ENCODE assay signal across 15 mouse cellular contexts in the genomic region with DNA sequence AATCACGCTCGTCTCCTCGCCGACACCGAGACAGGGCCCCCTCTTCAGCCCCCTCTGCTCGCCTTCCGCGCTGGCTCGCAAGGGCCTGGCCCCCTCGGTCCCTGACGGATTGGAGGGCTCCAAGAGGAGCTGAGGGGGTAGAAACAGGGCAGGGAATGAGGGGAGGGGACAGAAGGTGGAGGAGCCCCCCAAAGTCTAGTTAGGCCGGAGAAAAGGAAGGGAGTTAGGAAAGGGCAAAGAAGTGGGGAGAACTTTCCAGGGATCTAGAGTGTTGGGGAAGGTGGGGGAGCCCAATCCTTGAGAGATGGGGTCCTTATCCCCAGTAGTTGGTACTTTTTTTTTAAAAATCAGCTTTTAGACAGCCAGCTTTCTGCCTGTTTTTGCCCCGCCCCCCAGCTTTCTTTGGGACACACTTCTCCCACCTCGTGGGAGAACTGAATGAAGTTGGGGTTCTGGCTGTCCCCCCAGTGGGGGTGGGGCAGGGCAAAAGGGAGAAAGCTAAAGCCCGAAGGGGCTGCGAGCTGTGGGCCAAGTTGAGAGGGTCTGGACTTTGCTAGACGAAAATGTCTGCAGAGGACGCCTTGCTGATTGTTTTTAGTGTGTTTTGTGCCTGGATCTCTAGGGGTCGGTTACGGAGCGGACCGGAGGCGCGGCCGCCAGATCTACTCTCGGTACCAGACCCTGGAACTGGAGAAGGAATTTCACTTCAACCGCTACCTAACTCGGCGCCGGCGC. TPM values are rescaled to one million over a fixed set of nuclear protein-coding genes. Genes with fewer than 3 reads are reported as not detected.
DNase-seq lines count a peak whose midpoint lies in the region; ATAC-seq and TF ChIP-seq lines count a peak whose summit lies in the region.
"Had no signal": no experiment of that assay in that cellular context is flagged by ENCODE, and none has a peak within 500 bp of the region (broad histone marks: within the 10 kb centered on the region; RNA-seq: fewer than 3 reads in every experiment).

No protein-coding gene starts in this region.

- DNase-seq in embryo, embryonic 10 days (ENCODE audit: low spot score) = peak; percentile 44
- no peak for DNase-seq in embryo, embryonic 9.5 days (ENCODE audit: extremely low spot score)
- DNase-seq in liver = no peak
- no peak for DNase-seq in midbrain, postnatal 0 days (ENCODE audit: low spot score)
- no peak for DNase-seq in midbrain, embryonic 10.5 days (ENCODE audit: low spot score)
- DNase-seq: cerebellum, postnatal 10 days; liver, embryonic 13.5 days; thymus, postnatal 4 days had no signal

- WGBS in liver, embryonic 12.5 days (ENCODE audit: insufficient replicate concordance) = 2% methylated on average over 31 of the region's 31 CpGs
- 2% methylated on average over 31 of the region's 31 CpGs for WGBS in intestine, postnatal 0 days
- WGBS in stomach, embryonic 16.5 days = 12% methylated on average over 31 of the region's 31 CpGs
- 2% methylated on average over 31 of the region's 31 CpGs for WGBS in midbrain, postnatal 0 days
- WGBS in midbrain, embryonic 10.5 days = under 1% methylated on average over 31 of the region's 31 CpGs

- no peak overlapping the region for H3K9ac ChIP-seq in liver, embryonic 12.5 days
- H3K9ac ChIP-seq in intestine, postnatal 0 days (ENCODE audit: low read depth, low read length) = peak overlapping the region; percentile 48
- peak overlapping the region; percentile 69 for H3K9ac ChIP-seq in stomach, embryonic 16.5 days (ENCODE audit: low read length)
- H3K9ac ChIP-seq in midbrain, postnatal 0 days (replicated peaks; ENCODE audit: low read length, poor library complexity, severe bottlenecking) = no peak overlapping the region
- H3K9ac ChIP-seq: liver, embryonic 13.5 days had no signal

- 0 out of 2 replicates have a peak overlapping the region, but pooled peaks have one; percentile 3 for H3K4me3 ChIP-seq in liver, embryonic 12.5 days
- peak overlapping the region; percentile 27 for H3K4me3 ChIP-seq in intestine, postnatal 0 days (ENCODE audit: low read depth, low read length)
- peak overlapping the region; percentile 42 for H3K4me3 ChIP-seq in stomach, embryonic 16.5 days (replicated peaks; ENCODE audit: low read length)
- H3K4me3 ChIP-seq in midbrain, postnatal 0 days (ENCODE audit: low read depth, low read length) = no peak overlapping the region
- no peak overlapping the region for H3K4me3 ChIP-seq in midbrain, embryonic 10.5 days
- H3K4me3 ChIP-seq: liver, embryonic 13.5 days had no signal

- H3K27ac ChIP-seq in liver, embryonic 12.5 days = no peak overlapping the region
- H3K27ac ChIP-seq in intestine, postnatal 0 days (ENCODE audit: low read depth, low read length) = peak overlapping the region; percentile 47; the same call in 1 of the 2 replicates
- peak overlapping the region; percentile 82 for H3K27ac ChIP-seq in stomach, embryonic 16.5 days (ENCODE audit: low read length)
- no peak overlapping the region for H3K27ac ChIP-seq in midbrain, postnatal 0 days (ENCODE audit: low read depth, low read length)
- H3K27ac ChIP-seq in midbrain, embryonic 10.5 days (replicated peaks) = no peak overlapping the region
- H3K27ac ChIP-seq: liver, embryonic 13.5 days had no signal

- H3K4me2 ChIP-seq in liver, embryonic 12.5 days = no peak overlapping the region
- peak overlapping the region; percentile 49 for H3K4me2 ChIP-seq in intestine, postnatal 0 days (replicated peaks; ENCODE audit: low read depth)
- H3K4me2 ChIP-seq in stomach, embryonic 16.5 days (ENCODE audit: low read depth, low read length) = peak overlapping the region; percentile 53
- H3K4me2 ChIP-seq in midbrain, postnatal 0 days (ENCODE audit: low read depth, low read length, poor library complexity, severe bottlenecking) = no peak overlapping the region
- H3K4me2 ChIP-seq: liver, embryonic 13.5 days had no signal

- 0 out of 2 replicates have a peak, but pooled peaks cover 4% of the 10 kb centered on the region for H3K4me1 ChIP-seq in liver, embryonic 12.5 days
- H3K4me1 ChIP-seq in intestine, postnatal 0 days (replicated peaks; ENCODE audit: control insufficient read depth, insufficient read depth, low read length) = 0 out of 2 replicates have a peak, but pooled peaks cover 2% of the 10 kb centered on the region
- H3K4me1 ChIP-seq in stomach, embryonic 16.5 days (ENCODE audit: control insufficient read depth, insufficient read depth, low read length) = peaks cover 9% of the 10 kb centered on the region; the same call in 1 of the 2 replicates
- no peaks in the 10 kb centered on the region for H3K4me1 ChIP-seq in midbrain, postnatal 0 days (ENCODE audit: insufficient read depth, low read length)
- peaks cover 13% of the 10 kb centered on the region for H3K4me1 ChIP-seq in midbrain, embryonic 10.5 days
- H3K4me1 ChIP-seq: liver, embryonic 13.5 days had no signal

- no peak for TF ChIP-seq CTCF in intestine, postnatal 0 days (IDR thresholded peaks at IDR 0.05; ENCODE audit: low read depth)
- TF ChIP-seq CTCF in midbrain, postnatal 0 days (IDR thresholded peaks at IDR 0.05) = no peak

- H3K27me3 ChIP-seq in liver, embryonic 12.5 days (replicated peaks) = peaks cover 99% of the 10 kb centered on the region
- peaks cover 97% of the 10 kb centered on the region for H3K27me3 ChIP-seq in intestine, postnatal 0 days (replicated peaks; ENCODE audit: control insufficient read depth, insufficient read depth, low read length)
- H3K27me3 ChIP-seq in stomach, embryonic 16.5 days (ENCODE audit: control insufficient read depth, insufficient read depth, low read length) = peaks cover 80% of the 10 kb centered on the region
- H3K27me3 ChIP-seq in midbrain, postnatal 0 days (ENCODE audit: insufficient read depth, low read length) = peaks cover 96% of the 10 kb centered on the region
- peaks cover 100% of the 10 kb centered on the region for H3K27me3 ChIP-seq in midbrain, embryonic 10.5 days (ENCODE audit: low read depth, poor library complexity, severe bottlenecking)

- no peaks in the 10 kb centered on the region for H3K36me3 ChIP-seq in liver, embryonic 12.5 days
- H3K36me3 ChIP-seq in intestine, postnatal 0 days (ENCODE audit: control insufficient read depth, insufficient read depth) = no peaks in the 10 kb centered on the region
- no peaks in the 10 kb centered on the region for H3K36me3 ChIP-seq in stomach, embryonic 16.5 days (ENCODE audit: control insufficient read depth, insufficient read depth, low read length)
- H3K36me3 ChIP-seq in midbrain, postnatal 0 days (ENCODE audit: insufficient read depth, low read length) = no peaks in the 10 kb centered on the region
- H3K36me3 ChIP-seq in midbrain, embryonic 10.5 days = no peaks in the 10 kb centered on the region
- H3K36me3 ChIP-seq: liver, embryonic 13.5 days had no signal

- H3K9me3 ChIP-seq in liver, embryonic 12.5 days (replicated peaks) = no peaks in the 10 kb centered on the region
- no peaks in the 10 kb centered on the region for H3K9me3 ChIP-seq in intestine, postnatal 0 days (ENCODE audit: control insufficient read depth)
- no peaks in the 10 kb centered on the region for H3K9me3 ChIP-seq in stomach, embryonic 16.5 days (replicated peaks; ENCODE audit: control insufficient read depth, low read length)
- no peaks in the 10 kb centered on the region for H3K9me3 ChIP-seq in midbrain, postnatal 0 days (ENCODE audit: low read length)
- no peaks in the 10 kb centered on the region for H3K9me3 ChIP-seq in midbrain, embryonic 10.5 days (replicated peaks)
- H3K9me3 ChIP-seq: liver, embryonic 13.5 days had no signal

- ATAC-seq in liver, embryonic 12.5 days = no peak
- ATAC-seq in intestine, postnatal 0 days = no peak
- no peak for ATAC-seq in stomach, embryonic 16.5 days (ENCODE audit: insufficient read depth, low FRiP score)
- no peak for ATAC-seq in midbrain, postnatal 0 days (ENCODE audit: low FRiP score)

RNA-seq across cellular contexts. Expression of a gene that starts 8.5 kb away (rescaled TPM):
- polyA plus RNA-seq in liver, embryonic 12.5 days (2016; fragmentation: Nextera tagmentation; extraction: Ambion mirVana) = 1.3 and 1.9 TPM in 2 replicates
- 4.8 and 5.2 TPM in 2 replicates for polyA plus RNA-seq in intestine, postnatal 0 days (2015; fragmentation: Nextera tagmentation; extraction: Ambion mirVana)
- 19.0 and 20.0 TPM in 2 replicates for polyA plus RNA-seq in stomach, embryonic 16.5 days (2015; fragmentation: Nextera tagmentation; extraction: Ambion mirVana)
- total RNA-seq in midbrain, postnatal 0 days (2014; rRNA removed) = 2.2 TPM in 1 of 2 replicates, not detected in the other
- polyA plus RNA-seq in midbrain, postnatal 0 days (2015; fragmentation: Nextera tagmentation; extraction: Ambion mirVana) = not detected in 2 replicates
- not detected in 2 replicates for polyA plus RNA-seq in midbrain, embryonic 10.5 days (2016; fragmentation: Nextera tagmentation; extraction: Ambion mirVana)
- total RNA-seq: layer of hippocampus, adult 8-10 months; megakaryocyte progenitor cell, adult 5-6 weeks; neutrophil, adult 5-6 weeks had no signal

RNA-seq across cellular contexts. Expression of a gene that starts 12.2 kb away (rescaled TPM):
- polyA plus RNA-seq in liver, embryonic 12.5 days (2016; fragmentation: Nextera tagmentation; extraction: Ambion mirVana) = 0.17 and 0.19 TPM in 2 replicates
- polyA plus RNA-seq in intestine, postnatal 0 days (2015; fragmentation: Nextera tagmentation; extraction: Ambion mirVana) = 3.0 and 3.5 TPM in 2 replicates
- polyA plus RNA-seq in stomach, embryonic 16.5 days (2015; fragmentation: Nextera tagmentation; extraction: Ambion mirVana) = 3.3 and 3.8 TPM in 2 replicates
- not detected in 2 replicates for total RNA-seq in midbrain, postnatal 0 days (2014; rRNA removed)
- not detected in 2 replicates for polyA plus RNA-seq in midbrain, postnatal 0 days (2015; fragmentation: Nextera tagmentation; extraction: Ambion mirVana)
- not detected in 2 replicates for polyA plus RNA-seq in midbrain, embryonic 10.5 days (2016; fragmentation: Nextera tagmentation; extraction: Ambion mirVana)
- total RNA-seq: layer of hippocampus, adult 8-10 months; megakaryocyte progenitor cell, adult 5-6 weeks; neutrophil, adult 5-6 weeks had no signal

RNA-seq across cellular contexts. Expression of a gene that starts 19.9 kb away (rescaled TPM):
- polyA plus RNA-seq in liver, embryonic 12.5 days (2016; fragmentation: Nextera tagmentation; extraction: Ambion mirVana) = 0.08 and 0.22 TPM in 2 replicates
- polyA plus RNA-seq in intestine, postnatal 0 days (2015; fragmentation: Nextera tagmentation; extraction: Ambion mirVana) = 3.5 and 4.6 TPM in 2 replicates
- polyA plus RNA-seq in stomach, embryonic 16.5 days (2015; fragmentation: Nextera tagmentation; extraction: Ambion mirVana) = 2.0 and 2.5 TPM in 2 replicates
- total RNA-seq in midbrain, postnatal 0 days (2014; rRNA removed) = not detected in 2 replicates
- polyA plus RNA-seq in midbrain, postnatal 0 days (2015; fragmentation: Nextera tagmentation; extraction: Ambion mirVana) = not detected in 2 replicates
- polyA plus RNA-seq in midbrain, embryonic 10.5 days (2016; fragmentation: Nextera tagmentation; extraction: Ambion mirVana) = not detected in 2 replicates
- total RNA-seq: layer of hippocampus, adult 8-10 months; megakaryocyte progenitor cell, adult 5-6 weeks; neutrophil, adult 5-6 weeks had no signal
- polyA plus RNA-seq: heart, embryonic 16.5 days had no signal

RNA-seq across cellular contexts. Expression of a gene that starts 34.0 kb away (rescaled TPM):
- polyA plus RNA-seq in liver, embryonic 12.5 days (2016; fragmentation: Nextera tagmentation; extraction: Ambion mirVana) = 0.07 TPM in 1 of 2 replicates, not detected in the other
- 0.43 and 0.58 TPM in 2 replicates for polyA plus RNA-seq in intestine, postnatal 0 days (2015; fragmentation: Nextera tagmentation; extraction: Ambion mirVana)
- polyA plus RNA-seq in stomach, embryonic 16.5 days (2015; fragmentation: Nextera tagmentation; extraction: Ambion mirVana) = not detected in 2 replicates
- total RNA-seq in midbrain, postnatal 0 days (2014; rRNA removed) = not detected in 2 replicates
- polyA plus RNA-seq in midbrain, postnatal 0 days (2015; fragmentation: Nextera tagmentation; extraction: Ambion mirVana) = not detected in 2 replicates
- not detected in 2 replicates for polyA plus RNA-seq in midbrain, embryonic 10.5 days (2016; fragmentation: Nextera tagmentation; extraction: Ambion mirVana)
- total RNA-seq: layer of hippocampus, adult 8-10 months; megakaryocyte progenitor cell, adult 5-6 weeks; neutrophil, adult 5-6 weeks had no signal
- polyA plus RNA-seq: heart, embryonic 16.5 days; liver, embryonic 13.5 days had no signal

RNA-seq across cellular contexts. Expression of a gene that starts 43.0 kb away (rescaled TPM):
- 0.92 and 1.2 TPM in 2 replicates for polyA plus RNA-seq in liver, embryonic 12.5 days (2016; fragmentation: Nextera tagmentation; extraction: Ambion mirVana)
- 3.4 and 3.9 TPM in 2 replicates for polyA plus RNA-seq in intestine, postnatal 0 days (2015; fragmentation: Nextera tagmentation; extraction: Ambion mirVana)
- polyA plus RNA-seq in stomach, embryonic 16.5 days (2015; fragmentation: Nextera tagmentation; extraction: Ambion mirVana) = 17.5 and 19.4 TPM in 2 replicates
- total RNA-seq in midbrain, postnatal 0 days (2014; rRNA removed) = 0.88 TPM in 1 of 2 replicates, not detected in the other
- polyA plus RNA-seq in midbrain, postnatal 0 days (2015; fragmentation: Nextera tagmentation; extraction: Ambion mirVana) = not detected in 2 replicates
- polyA plus RNA-seq in midbrain, embryonic 10.5 days (2016; fragmentation: Nextera tagmentation; extraction: Ambion mirVana) = 0.04 and 0.06 TPM in 2 replicates
- total RNA-seq: layer of hippocampus, adult 8-10 months; megakaryocyte progenitor cell, adult 5-6 weeks; neutrophil, adult 5-6 weeks had no signal

Comparison
In these comparisons a context has a peak if more than half of its experiments do, and no peak if none do; other contexts are left out.
1. H3K27ac ChIP-seq: peak in intestine, postnatal 0 days (single experiment) and stomach, embryonic 16.5 days (single experiment); none in liver, embryonic 12.5 days (single experiment), midbrain, postnatal 0 days (single experiment) and midbrain, embryonic 10.5 days (single experiment).
2. H3K4me2 ChIP-seq: peak in intestine, postnatal 0 days (single experiment) and stomach, embryonic 16.5 days (single experiment); none in liver, embryonic 12.5 days (single experiment) and midbrain, postnatal 0 days (single experiment).
3. H3K4me3 ChIP-seq: peak in liver, embryonic 12.5 days (single experiment), intestine, postnatal 0 days (single experiment) and stomach, embryonic 16.5 days (single experiment); none in midbrain, postnatal 0 days (single experiment) and midbrain, embryonic 10.5 days (single experiment).
4. H3K9ac ChIP-seq: peak in intestine, postnatal 0 days (single experiment) and stomach, embryonic 16.5 days (single experiment); none in liver, embryonic 12.5 days (single experiment) and midbrain, postnatal 0 days (single experiment).